20 mouse cellular contexts compared by ENCODE assay signal in genomic region chr11:100682526-100682925, GRCm38 (mm10).
"Had no signal": no experiment of that assay in that cellular context is flagged by ENCODE, and none has a peak within 500 bp of the region (broad histone marks: within the 10 kb centered on the region; RNA-seq: fewer than 3 reads in every experiment).

No protein-coding gene starts in this region.

- H3K4me3 ChIP-seq: heart, adult 2 months; heart, embryonic 13.5 days; heart, embryonic 15.5 days; hindbrain, embryonic 12.5 days; intestine, embryonic 15.5 days; kidney, embryonic 15.5 days; limb, embryonic 13.5 days; limb, embryonic 15.5 days; liver, embryonic 12.5 days had no signal

- H3K4me1 ChIP-seq: hindbrain, embryonic 12.5 days; intestine, embryonic 15.5 days; kidney, embryonic 15.5 days; liver, embryonic 12.5 days had no signal

- H3K27me3 ChIP-seq: heart, embryonic 15.5 days; hindbrain, embryonic 12.5 days; intestine, embryonic 15.5 days; kidney, embryonic 15.5 days; limb, embryonic 13.5 days; limb, embryonic 15.5 days had no signal

- H3K36me3 ChIP-seq: heart, embryonic 13.5 days; heart, embryonic 15.5 days; hindbrain, embryonic 12.5 days; intestine, embryonic 15.5 days; kidney, embryonic 15.5 days; limb, embryonic 13.5 days; limb, embryonic 15.5 days; liver, embryonic 12.5 days had no signal

- H3K9me3 ChIP-seq: heart, embryonic 13.5 days; heart, embryonic 15.5 days; hindbrain, embryonic 12.5 days; intestine, embryonic 15.5 days; kidney, embryonic 15.5 days; limb, embryonic 13.5 days; limb, embryonic 15.5 days; liver, embryonic 12.5 days had no signal

- DNase-seq: gastrocnemius, postnatal 14 days; gastrocnemius, postnatal 36 days; heart, adult 2 months; heart, postnatal 14 days; heart, postnatal 36 days; kidney, adult 18-20 months; kidney, adult 8-10 months; kidney, postnatal 14 days; kidney, postnatal 36 days; layer of hippocampus, adult 9-11 months; layer of hippocampus, postnatal 36 days; left cerebral cortex, postnatal 4 days had no signal
